Mouse (Mus musculus) erythroblast, embryonic 14.5 days (primary cell): ENCODE measurements around the gene Rab27a. TPM values are rescaled to one million over a fixed set of nuclear protein-coding genes. Genes with fewer than 3 reads are reported as not detected.

Experiments used
- H3K27me3 ChIP-seq: 2 replicates; pipeline ENCODE4 v1.6.1; 2012; ENCODE audit warnings: inconsistent platforms; ENCODE audit not compliant: control insufficient read depth
- H3K36me3 ChIP-seq: 2 replicates; pipeline ENCODE4 v1.6.1; 2012; ENCODE audit warnings: mild to moderate bottlenecking, inconsistent platforms; ENCODE audit not compliant: control insufficient read depth
- H3K4me1 ChIP-seq: 2 replicates; pipeline ENCODE4 v1.6.1; 2012; ENCODE audit warnings: inconsistent platforms; ENCODE audit not compliant: control insufficient read depth
- H3K4me3 ChIP-seq: replicated peaks from 2 replicates; pipeline ENCODE3; 2012; ENCODE audit warnings: moderate library complexity, mild to moderate bottlenecking, inconsistent platforms
- H3K9me3 ChIP-seq: 2 replicates; pipeline ENCODE4 v1.6.1; 2012; ENCODE audit warnings: low read length, inconsistent platforms, mixed read lengths; ENCODE audit not compliant: control insufficient read depth
- GATA1 ChIP-seq: IDR thresholded peaks from 2 replicates; pipeline ENCODE4 v1.6.1; 2012; ENCODE audit warnings: low read length, inconsistent platforms, mixed read lengths
- TAL1 ChIP-seq: IDR thresholded peaks from 3 replicates; pipeline ENCODE4 v1.6.1; 2012; ENCODE audit warnings: low read length, inconsistent platforms, mixed read lengths
- polyA plus RNA-seq: library from polyadenylated mRNA; stranded (reverse); fragments of >175 nt; gene quantifications from 2 replicates; pipeline ENCODE4 v1.2.3, GENCODE M21; 2012

Rab27a gene
- polyA plus RNA-seq: 0.06 TPM in 1 of 2 replicates, not detected in the other

GRCm38 (mm10) chr9:73044146-73045079 lies at the start of gene Rab27a:
Gene Rab27a, plus strand, starts transcription at chr9:73044854.
- peaks cover 32% of the 10 kb centered on the region for H3K4me1 ChIP-seq
- H3K4me3 ChIP-seq: peak within 1 kb of the TSS; percentile 61
- TF ChIP-seq TAL1: no peak
- no peak for TF ChIP-seq GATA1
- no peaks in the 10 kb centered on the region for H3K9me3 ChIP-seq
- H3K27me3 ChIP-seq: peaks cover 10% of the 10 kb centered on the region
- H3K36me3 ChIP-seq: no peaks in the 10 kb centered on the region

GRCm38 (mm10) chr9:72996167-72996566 lies 48.5 kb upstream of the Rab27a start:
- no peaks in the 10 kb centered on the region for H3K4me1 ChIP-seq
- no peaks in the 10 kb centered on the region for H3K36me3 ChIP-seq
- H3K4me3 ChIP-seq: no peak overlapping the region
- TF ChIP-seq TAL1: no peak
- TF ChIP-seq GATA1: no peak
- H3K9me3 ChIP-seq: no peaks in the 10 kb centered on the region
- no peaks in the 10 kb centered on the region for H3K27me3 ChIP-seq

- TF ChIP-seq TAL1 (no peak), GATA1 (no peak)
- no peaks in the 10 kb centered on the region for H3K27me3 ChIP-seq
- no peaks in the 10 kb centered on the region for H3K4me1 ChIP-seq
- H3K4me3 ChIP-seq: no peak overlapping the region
- H3K9me3 ChIP-seq: no peaks in the 10 kb centered on the region
- H3K36me3 ChIP-seq: no peaks in the 10 kb centered on the region
Measured at GRCm38 (mm10) chr9:72996806-72997205, 47.8 kb upstream of the Rab27a start.

GRCm38 (mm10) chr9:73000487-73000886 lies 44.2 kb upstream of the Rab27a start:
- Histone ChIP-seq H3K4me1 (no peaks in the 10 kb centered on the region), H3K27me3 (no peaks in the 10 kb centered on the region), H3K4me3 (no peak overlapping the region), H3K36me3 (peaks cover 2% of the 10 kb centered on the region), H3K9me3 (no peaks in the 10 kb centered on the region)
- TF ChIP-seq GATA1 (no peak), TAL1 (no peak)

- no peak for TF ChIP-seq TAL1
- H3K36me3 ChIP-seq: peaks cover 7% of the 10 kb centered on the region
- no peaks in the 10 kb centered on the region for H3K27me3 ChIP-seq
- no peak overlapping the region for H3K4me3 ChIP-seq
- no peaks in the 10 kb centered on the region for H3K9me3 ChIP-seq
- H3K4me1 ChIP-seq: no peaks in the 10 kb centered on the region
Measured at GRCm38 (mm10) chr9:73001314-73002011, 43.2 kb upstream of the Rab27a start.

- Histone ChIP-seq H3K4me1 (no peaks in the 10 kb centered on the region), H3K27me3 (no peaks in the 10 kb centered on the region), H3K36me3 (peaks cover 7% of the 10 kb centered on the region), H3K9me3 (no peaks in the 10 kb centered on the region), H3K4me3 (no peak overlapping the region)
- TF ChIP-seq GATA1: no peak
Measured at GRCm38 (mm10) chr9:73002177-73002576, 42.5 kb upstream of the Rab27a start.

GRCm38 (mm10) chr9:73004076-73004475 lies 40.6 kb upstream of the Rab27a start:
- Histone ChIP-seq H3K4me3 (no peak overlapping the region), H3K4me1 (no peaks in the 10 kb centered on the region), H3K36me3 (peaks cover 7% of the 10 kb centered on the region), H3K27me3 (no peaks in the 10 kb centered on the region), H3K9me3 (no peaks in the 10 kb centered on the region)
- TF ChIP-seq GATA1 (no peak), TAL1 (no peak)

- Histone ChIP-seq H3K36me3 (peaks cover 9% of the 10 kb centered on the region), H3K9me3 (no peaks in the 10 kb centered on the region), H3K27me3 (no peaks in the 10 kb centered on the region), H3K4me3 (no peak overlapping the region), H3K4me1 (no peaks in the 10 kb centered on the region)
- TF ChIP-seq TAL1 (no peak), GATA1 (no peak)
Measured at GRCm38 (mm10) chr9:73005106-73005505, 39.5 kb upstream of the Rab27a start.

GRCm38 (mm10) chr9:73006175-73006574 lies 38.5 kb upstream of the Rab27a start:
- Histone ChIP-seq H3K27me3 (no peaks in the 10 kb centered on the region), H3K9me3 (no peaks in the 10 kb centered on the region), H3K4me1 (no peaks in the 10 kb centered on the region), H3K36me3 (peaks cover 16% of the 10 kb centered on the region), H3K4me3 (no peak overlapping the region)
- no peak for TF ChIP-seq TAL1
- no peak for TF ChIP-seq GATA1
